Mouse (Mus musculus): ENCODE data around the gene Faap100. TPM values are rescaled to one million over a fixed set of nuclear protein-coding genes. Genes with fewer than 3 reads are reported as not detected.
A peak's percentile ranks its signal among the peaks of the same experiment; 100 is the strongest.

Faap100 gene
- polyA plus RNA-seq, 1 experiment from 2014 or later = 81.1 TPM

- no peak overlapping the region for H3K4me2 ChIP-seq (replicated peaks)
- peaks cover 3% of the 10 kb centered on the region; the same call in 1 of the 2 replicates for H3K9me3 ChIP-seq
- 78% methylated on average over 3 of the region's 3 CpGs for WGBS
- H3K4me3 ChIP-seq (replicated peaks) = no peak overlapping the region
- peaks cover under 1% of the 10 kb centered on the region; the same call in 1 of the 2 replicates for H3K4me1 ChIP-seq (replicated peaks)
- H3K36me3 ChIP-seq = 0 out of 2 replicates have a peak, but pooled peaks cover under 1% of the 10 kb centered on the region
- ATAC-seq = no peak
- no peak overlapping the region for H3K27ac ChIP-seq
- no peaks in the 10 kb centered on the region for H3K27me3 ChIP-seq
- no peak overlapping the region for H3K9ac ChIP-seq (replicated peaks)
These were observed 39.8 kb downstream of the Faap100 start for GRCm38 (mm10) chr11:120338786-120339185.

GRCm38 (mm10) chr11:120337447-120337846 lies 41.1 kb downstream of the Faap100 start:
- H3K9me3 ChIP-seq = peaks cover 3% of the 10 kb centered on the region; the same call in 1 of the 2 replicates

GRCm38 (mm10) chr11:120335431-120336021 lies 43.0 kb downstream of the Faap100 start:
- Histone ChIP-seq H3K27me3 (no peaks in the 10 kb centered on the region), H3K9me3 (peaks cover 3% of the 10 kb centered on the region; the same call in 1 of the 2 replicates), H3K4me3 (replicated peaks) (no peak overlapping the region), H3K4me2 (replicated peaks) (no peak overlapping the region), H3K36me3 (no peaks in the 10 kb centered on the region), H3K27ac (no peak overlapping the region), H3K4me1 (replicated peaks) (no peaks in the 10 kb centered on the region), H3K9ac (replicated peaks) (no peak overlapping the region)
- ATAC-seq = no peak
- 81% methylated on average over 6 of the region's 6 CpGs for WGBS

More at GRCm38 (mm10) chr11:120337447-120337846, 41.1 kb downstream of the Faap100 start:
- Histone ChIP-seq H3K9ac (replicated peaks) (no peak overlapping the region), H3K4me2 (replicated peaks) (no peak overlapping the region), H3K4me1 (replicated peaks) (no peaks in the 10 kb centered on the region), H3K4me3 (replicated peaks) (no peak overlapping the region), H3K27me3 (no peaks in the 10 kb centered on the region), H3K36me3 (no peaks in the 10 kb centered on the region), H3K27ac (no peak overlapping the region)
- ATAC-seq = no peak
- 40% methylated on average over 2 of the region's 2 CpGs for WGBS

GRCm38 (mm10) chr11:120320156-120320555 lies 58.4 kb downstream of the Faap100 start:
- H3K4me1 ChIP-seq (replicated peaks) = peaks cover 19% of the 10 kb centered on the region

GRCm38 (mm10) chr11:120319310-120319709 lies 59.3 kb downstream of the Faap100 start:
- H3K27ac ChIP-seq = no peak overlapping the region
- 90% methylated on average over 5 of the region's 5 CpGs for WGBS

More at GRCm38 (mm10) chr11:120320156-120320555, 58.4 kb downstream of the Faap100 start:
- H3K4me3 ChIP-seq (replicated peaks) = no peak overlapping the region
- no peak overlapping the region for H3K4me2 ChIP-seq (replicated peaks)
- H3K27me3 ChIP-seq = no peaks in the 10 kb centered on the region
- no peak for ATAC-seq
- H3K36me3 ChIP-seq = no peaks in the 10 kb centered on the region
- whole genome bisulfite sequencing = 95% methylated on average over 10 of the region's 10 CpGs
- H3K9ac ChIP-seq (replicated peaks) = no peak overlapping the region
- no peaks in the 10 kb centered on the region for H3K9me3 ChIP-seq
- H3K27ac ChIP-seq = no peak overlapping the region

More at GRCm38 (mm10) chr11:120319310-120319709, 59.3 kb downstream of the Faap100 start:
- H3K4me2 ChIP-seq (replicated peaks) = no peak overlapping the region
- H3K9ac ChIP-seq (replicated peaks) = no peak overlapping the region
- no peak overlapping the region for H3K4me3 ChIP-seq (replicated peaks)
- no peaks in the 10 kb centered on the region for H3K27me3 ChIP-seq
- H3K4me1 ChIP-seq (replicated peaks) = peaks cover 27% of the 10 kb centered on the region
- H3K36me3 ChIP-seq = no peaks in the 10 kb centered on the region
- no peak for ATAC-seq
- H3K9me3 ChIP-seq = no peaks in the 10 kb centered on the region

Small RNAs within 50 kb of the gene (microRNA-seq; reads per million reads assigned to microRNA genes)
- gene Gm23419 (not detected), gene Mir6935 (2.7 reads per million, percentile 9 among the genes with 10 or more reads in this experiment)

Other genes starting within 250 kb of the Faap100 start
- gene Slc38a10, start 227.4 kb downstream of the Faap100 start, polyA plus RNA-seq (2015; fragmentation: Nextera tagmentation; extraction: Ambion mirVana) = 105 and 109 TPM in 2 replicates
- 17.4 and 19.5 TPM in 2 replicates for gene Bahcc1, start 145.8 kb downstream of the Faap100 start, polyA plus RNA-seq (2015; fragmentation: Nextera tagmentation; extraction: Ambion mirVana)
- 3,928 and 4,113 TPM in 2 replicates for gene Actg1, start 30.2 kb downstream of the Faap100 start, polyA plus RNA-seq (2015; fragmentation: Nextera tagmentation; extraction: Ambion mirVana)
- gene Fscn2, start 17.2 kb downstream of the Faap100 start, polyA plus RNA-seq (2015; fragmentation: Nextera tagmentation; extraction: Ambion mirVana) = 1.9 and 2.2 TPM in 2 replicates
- 35.0 and 38.1 TPM in 2 replicates for gene Nploc4, start 58.9 kb upstream of the Faap100 start, polyA plus RNA-seq (2015; fragmentation: Nextera tagmentation; extraction: Ambion mirVana)
- gene Tspan10, start 63.9 kb upstream of the Faap100 start, polyA plus RNA-seq (2015; fragmentation: Nextera tagmentation; extraction: Ambion mirVana) = not detected in 2 replicates
- 0.19 and 0.30 TPM in 2 replicates for gene Pde6g, start 74.7 kb upstream of the Faap100 start, polyA plus RNA-seq (2015; fragmentation: Nextera tagmentation; extraction: Ambion mirVana)
- 10.6 and 12.5 TPM in 2 replicates for gene Oxld1, start 79.3 kb upstream of the Faap100 start, polyA plus RNA-seq (2015; fragmentation: Nextera tagmentation; extraction: Ambion mirVana)
- 26.1 and 28.7 TPM in 2 replicates for gene Ccdc137, start 79.4 kb upstream of the Faap100 start, polyA plus RNA-seq (2015; fragmentation: Nextera tagmentation; extraction: Ambion mirVana)
- gene Arl16, start 88.8 kb upstream of the Faap100 start, polyA plus RNA-seq (2015; fragmentation: Nextera tagmentation; extraction: Ambion mirVana) = 64.7 and 67.8 TPM in 2 replicates
- 111 and 113 TPM in 2 replicates for gene Mrpl12, start 105.8 kb upstream of the Faap100 start, polyA plus RNA-seq (2015; fragmentation: Nextera tagmentation; extraction: Ambion mirVana)
- gene Slc25a10, start 113.1 kb upstream of the Faap100 start, polyA plus RNA-seq (2015; fragmentation: Nextera tagmentation; extraction: Ambion mirVana) = 28.2 and 29.2 TPM in 2 replicates
- gene Gcgr, start 151.9 kb upstream of the Faap100 start, polyA plus RNA-seq (2015; fragmentation: Nextera tagmentation; extraction: Ambion mirVana) = 0.20 and 0.32 TPM in 2 replicates
- gene Mcrip1, start 171.0 kb upstream of the Faap100 start, polyA plus RNA-seq (2015; fragmentation: Nextera tagmentation; extraction: Ambion mirVana) = 240 and 242 TPM in 2 replicates
- gene Ppp1r27, start 172.4 kb upstream of the Faap100 start, polyA plus RNA-seq (2015; fragmentation: Nextera tagmentation; extraction: Ambion mirVana) = not detected in 2 replicates
- 279 and 297 TPM in 2 replicates for gene P4hb, start 194.5 kb upstream of the Faap100 start, polyA plus RNA-seq (2015; fragmentation: Nextera tagmentation; extraction: Ambion mirVana)
- gene Arhgdia, start 202.9 kb upstream of the Faap100 start, polyA plus RNA-seq (2015; fragmentation: Nextera tagmentation; extraction: Ambion mirVana) = 452 and 461 TPM in 2 replicates
- 303 and 358 TPM in 2 replicates for gene Alyref, start 219.6 kb upstream of the Faap100 start, polyA plus RNA-seq (2015; fragmentation: Nextera tagmentation; extraction: Ambion mirVana)
- 180 and 183 TPM in 2 replicates for gene Anapc11, start 219.7 kb upstream of the Faap100 start, polyA plus RNA-seq (2015; fragmentation: Nextera tagmentation; extraction: Ambion mirVana)
- gene Npb, start 229.7 kb upstream of the Faap100 start, polyA plus RNA-seq (2015; fragmentation: Nextera tagmentation; extraction: Ambion mirVana) = 0.54 and 0.95 TPM in 2 replicates
- 167 TPM in 2 replicates for gene Pcyt2, start 239.2 kb upstream of the Faap100 start, polyA plus RNA-seq (2015; fragmentation: Nextera tagmentation; extraction: Ambion mirVana)
- 42.7 and 51.3 TPM in 2 replicates for gene Sirt7, start 246.5 kb upstream of the Faap100 start, polyA plus RNA-seq (2015; fragmentation: Nextera tagmentation; extraction: Ambion mirVana)